Mouse (Mus musculus): ENCODE measurements around the gene Ccnd3.

Gene Ccnd3

DNA sequence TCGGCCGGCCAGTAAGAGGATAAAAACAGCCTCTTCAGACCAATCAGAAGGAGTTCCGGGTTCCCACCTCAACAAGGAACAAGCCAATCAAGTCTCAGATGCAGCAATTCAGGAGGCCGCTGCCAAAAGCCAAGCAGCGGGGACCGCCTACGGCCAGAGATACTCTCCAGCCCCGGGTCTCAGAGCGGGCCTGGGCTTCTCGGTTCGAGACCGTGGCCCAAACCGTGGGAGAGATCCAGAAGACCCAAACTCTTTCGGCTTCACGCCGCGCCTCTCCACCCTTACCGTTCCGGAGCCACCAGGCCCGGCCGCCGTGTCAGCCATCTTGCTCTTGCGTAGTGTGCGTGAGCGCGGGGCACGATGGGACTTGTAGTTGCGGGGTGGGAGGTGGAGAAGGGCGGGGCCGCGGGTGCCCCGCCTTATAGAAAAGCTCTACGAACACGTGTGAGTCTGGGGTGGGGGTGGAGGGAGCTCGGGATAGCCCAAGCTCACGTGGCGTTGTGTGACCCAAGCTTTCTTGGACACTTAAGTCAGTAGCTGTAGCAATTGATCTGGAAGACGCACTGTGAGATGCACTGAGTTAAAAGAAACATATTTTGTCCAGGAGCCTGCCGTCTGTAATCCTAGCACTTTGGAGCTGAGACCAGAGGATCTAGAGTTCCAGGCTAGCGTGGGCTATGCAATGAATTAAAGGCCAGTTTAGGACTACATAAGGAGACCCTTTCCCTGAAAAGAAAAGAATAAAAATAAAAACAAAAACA, 2.7 kb upstream of the Ccnd3 start, which contains the start of gene Taf8:
Gene Taf8, minus strand, starts transcription at position 347 of the 761 bp plus-strand sequence.
- no peak for TF ChIP-seq GATA4 (IDR thresholded peaks at IDR 0.05; ENCODE audit: insufficient replicate concordance, low read length)

DNA sequence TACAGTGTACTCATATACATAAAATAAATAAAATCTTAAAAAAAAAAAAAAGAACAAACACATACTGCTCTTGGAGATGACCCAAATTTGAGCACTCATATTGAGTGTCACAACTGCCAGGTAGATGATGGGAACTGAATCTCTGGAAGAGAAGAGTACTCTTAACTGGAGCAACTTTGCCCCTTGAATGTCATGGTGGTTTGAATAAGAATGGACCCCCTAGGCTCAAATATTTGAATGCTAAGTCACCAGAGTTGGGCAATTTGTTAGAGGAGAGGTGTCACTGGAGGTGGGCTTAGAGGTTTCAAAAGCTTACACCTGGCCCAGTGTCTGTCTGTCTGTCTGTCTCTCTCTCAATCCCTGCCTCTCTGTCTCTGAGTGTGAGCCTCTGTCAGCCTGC, 1.2 kb upstream of the Ccnd3 start:
- TF ChIP-seq GATA4 (IDR thresholded peaks at IDR 0.05; ENCODE audit: insufficient replicate concordance, low read length): no peak

GRCm38 (mm10) chr17:47504228-47504627, 623 bp upstream of the Ccnd3 start:
- TF ChIP-seq GATA4 (IDR thresholded peaks at IDR 0.05; ENCODE audit: insufficient replicate concordance, low read length): no peak

DNA sequence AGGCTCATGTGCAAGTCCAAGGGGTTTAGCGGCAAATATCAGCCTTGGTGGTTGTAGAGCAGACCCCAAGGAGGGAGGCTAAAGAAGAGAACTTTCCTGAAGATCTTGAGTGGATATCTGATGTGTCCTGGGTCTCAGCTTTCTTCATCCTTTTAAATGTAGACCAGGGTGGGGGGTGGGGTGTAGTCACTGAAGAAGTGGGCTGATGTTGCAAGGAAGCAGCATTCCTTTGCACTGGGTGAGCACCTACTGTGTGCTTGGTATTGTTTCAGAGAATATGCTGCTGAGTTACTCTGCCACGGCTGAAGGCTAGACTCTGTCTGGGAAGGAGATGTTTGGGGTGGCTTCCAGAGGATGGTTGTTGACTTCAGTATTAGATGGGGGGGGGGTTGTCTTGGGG, 715 bp downstream of the Ccnd3 start:
- TF ChIP-seq GATA4 (IDR thresholded peaks at IDR 0.05; ENCODE audit: insufficient replicate concordance, low read length): no peak

DNA sequence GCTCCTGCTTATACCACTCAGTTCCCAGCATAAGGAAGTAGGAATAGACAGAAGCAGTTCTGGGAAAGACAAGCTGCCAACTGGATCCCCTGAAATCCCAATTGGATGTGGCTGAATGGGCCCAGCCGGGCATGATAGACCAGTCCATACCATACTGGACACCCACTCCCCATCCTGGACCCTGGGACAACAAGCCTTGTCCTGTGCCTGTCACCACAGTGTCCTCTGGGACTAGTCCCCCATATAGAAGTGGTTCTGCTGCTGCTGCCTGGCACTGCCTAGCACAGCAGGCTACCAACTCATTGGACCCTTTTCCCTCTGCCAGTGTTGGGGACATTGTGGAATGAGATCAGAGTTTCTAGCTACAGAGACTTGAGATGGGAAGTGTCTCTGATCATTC, 1.2 kb downstream of the Ccnd3 start:
- TF ChIP-seq GATA4 (IDR thresholded peaks at IDR 0.05; ENCODE audit: insufficient replicate concordance, low read length): no peak

- no peak for TF ChIP-seq GATA4 (IDR thresholded peaks at IDR 0.05; ENCODE audit: insufficient replicate concordance, low read length)
Measured at GRCm38 (mm10) chr17:47506697-47507096, 1.8 kb downstream of the Ccnd3 start.

DNA sequence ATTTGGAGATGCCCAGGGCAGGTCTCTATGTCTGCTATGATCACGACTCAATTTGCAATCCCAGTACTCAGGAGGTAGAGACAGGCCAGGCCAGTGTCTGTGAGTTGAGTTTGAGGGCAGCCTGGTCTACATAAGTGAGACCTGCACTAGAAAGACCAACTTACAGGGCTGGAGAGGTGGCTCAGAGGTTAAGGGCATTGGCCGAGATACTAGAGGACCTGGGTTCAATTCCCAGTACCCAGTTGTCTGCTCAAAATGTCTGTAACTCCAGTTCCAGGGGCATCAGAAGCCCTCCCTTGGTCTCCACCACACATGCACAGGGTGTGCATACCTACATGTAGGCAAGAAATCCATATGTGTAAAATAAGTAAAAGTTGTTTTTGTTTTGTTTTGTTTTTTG, 2.7 kb downstream of the Ccnd3 start:
- no peak for TF ChIP-seq GATA4 (IDR thresholded peaks at IDR 0.05; ENCODE audit: insufficient replicate concordance, low read length)

- no peak; the same call in 1 of the 2 replicates for TF ChIP-seq GATA4 (IDR thresholded peaks at IDR 0.05; ENCODE audit: insufficient replicate concordance, low read length)
Measured at GRCm38 (mm10) chr17:47508012-47508608, 3.3 kb downstream of the Ccnd3 start.

DNA sequence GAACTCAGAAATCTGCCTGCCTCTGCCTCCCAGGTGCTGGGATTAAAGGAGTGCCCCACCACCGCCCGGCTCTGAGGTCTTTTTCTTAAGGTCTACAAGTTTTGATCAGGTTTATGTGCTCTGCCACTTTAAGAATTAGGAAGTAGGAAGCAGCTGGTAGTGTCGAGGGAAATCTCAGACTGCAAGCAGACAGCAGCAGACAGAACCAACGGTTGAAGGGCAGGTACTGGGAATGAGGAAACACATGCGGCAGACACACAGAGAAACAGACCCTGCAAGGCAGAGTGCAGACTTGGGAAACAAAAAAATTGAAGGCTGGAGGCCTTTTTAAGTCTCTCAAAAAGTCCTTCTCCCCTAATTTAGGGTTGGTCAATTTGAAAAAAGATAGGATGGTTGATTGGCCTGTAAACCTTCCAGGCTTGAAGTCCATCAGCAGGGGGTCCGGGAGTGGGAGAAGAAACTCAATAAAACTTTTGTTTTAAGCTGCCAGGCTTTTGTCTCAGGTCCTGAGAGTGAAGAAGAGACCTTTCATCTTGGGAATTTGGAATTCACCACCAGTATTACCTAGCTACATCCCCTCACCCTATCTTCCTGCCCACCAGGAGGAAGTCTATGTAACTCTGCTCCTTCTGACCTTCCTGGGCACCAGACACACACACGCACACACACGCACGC, 4.3 kb downstream of the Ccnd3 start:
- no peak for TF ChIP-seq GATA4 (IDR thresholded peaks at IDR 0.05; ENCODE audit: insufficient replicate concordance, low read length)

- no peak; the same call in 1 of the 2 replicates for TF ChIP-seq GATA4 (IDR thresholded peaks at IDR 0.05; ENCODE audit: insufficient replicate concordance, low read length)
Measured at GRCm38 (mm10) chr17:47511111-47512020, 6.5 kb downstream of the Ccnd3 start.

- no peak for TF ChIP-seq GATA4 (IDR thresholded peaks at IDR 0.05; ENCODE audit: insufficient replicate concordance, low read length)
Measured at GRCm38 (mm10) chr17:47512956-47513775, 8.3 kb downstream of the Ccnd3 start.

GRCm38 (mm10) chr17:47515180-47515844, 10.5 kb downstream of the Ccnd3 start:
- TF ChIP-seq GATA4 (IDR thresholded peaks at IDR 0.05; ENCODE audit: insufficient replicate concordance, low read length): no peak

GRCm38 (mm10) chr17:47516232-47516631, 11.4 kb downstream of the Ccnd3 start:
- TF ChIP-seq GATA4 (IDR thresholded peaks at IDR 0.05; ENCODE audit: insufficient replicate concordance, low read length): no peak

DNA sequence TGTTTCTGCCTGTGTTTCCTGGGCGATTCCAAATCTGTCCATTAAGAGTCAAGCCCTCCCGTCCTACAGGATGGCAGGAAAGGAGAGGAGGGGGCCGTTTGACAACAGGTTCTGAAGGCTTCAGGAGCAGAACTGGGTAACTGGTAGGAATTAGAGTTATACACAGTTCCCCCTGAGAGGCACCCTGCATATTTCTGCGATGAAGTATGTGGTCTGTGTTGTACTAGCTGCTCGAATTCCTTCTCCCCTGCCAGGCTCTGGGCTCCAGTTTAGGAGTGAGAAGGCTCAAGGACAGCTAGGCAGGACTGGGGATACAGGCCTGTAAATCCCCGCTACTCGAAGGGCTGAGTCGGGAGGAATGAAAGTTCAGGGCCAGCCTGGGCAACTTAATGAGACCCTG, 13.4 kb downstream of the Ccnd3 start:
- TF ChIP-seq GATA4 (IDR thresholded peaks at IDR 0.05; ENCODE audit: insufficient replicate concordance, low read length): no peak
